Mouse (Mus musculus) forebrain, embryonic 11.5 days (tissue): ENCODE results near the gene Cyp3a11. TPM values are rescaled to one million over a fixed set of nuclear protein-coding genes. Genes with fewer than 3 reads are reported as not detected.
"Not testable (repeated sequence)": the region's sequence is repeated elsewhere in the genome, so short reads cannot be mapped to it uniquely, and the experiment has no call there.

Source experiments
- ATAC-seq: fragments of 200-750 bp; cut with Nextera tagmentation; replicated peaks from 2 replicates; pipeline ENCODE4 v1.8.0; 2017; ENCODE audit warnings: moderate TSS enrichment; ENCODE audit not compliant: low FRiP score
- DNase-seq: peaks from one replicate; pipeline ENCODE4 v3.0.0-alpha.2; 2017; ENCODE audit warnings: low spot score
- H3K27ac ChIP-seq: fragments of 300-500 bp; sonication (generic); 2 replicates; pipeline ENCODE4 v1.5.1; 2014; ENCODE audit warnings: low read depth, low read length
- H3K27me3 ChIP-seq: fragments of 300-500 bp; sonication (generic); 2 replicates; pipeline ENCODE4 v1.6.1; 2014; ENCODE audit warnings: mild to moderate bottlenecking, low read length, mixed read lengths; ENCODE audit not compliant: control insufficient read depth, insufficient read depth
- H3K36me3 ChIP-seq: fragments of 300-500 bp; sonication (generic); 2 replicates; pipeline ENCODE4 v1.6.1; 2014; ENCODE audit warnings: mild to moderate bottlenecking, low read length, moderate library complexity, mixed read lengths; ENCODE audit not compliant: control insufficient read depth, insufficient read depth
- H3K4me1 ChIP-seq: fragments of 300-500 bp; sonication (generic); replicated peaks from 2 replicates; pipeline ENCODE4 v1.6.1; 2014; ENCODE audit warnings: low read length, mixed read lengths; ENCODE audit not compliant: control insufficient read depth, insufficient read depth
- H3K4me2 ChIP-seq: fragments of 300-500 bp; sonication (generic); 2 replicates; pipeline ENCODE4 v1.6.1; 2014; ENCODE audit warnings: low read depth, mild to moderate bottlenecking, low read length, moderate library complexity, mixed read lengths; ENCODE audit not compliant: severe bottlenecking
- H3K4me3 ChIP-seq: fragments of 300-500 bp; sonication (generic); 2 replicates; pipeline ENCODE4 v1.5.1; 2014; ENCODE audit warnings: low read depth, low read length
- H3K9ac ChIP-seq: fragments of 300-500 bp; sonication (generic); 2 replicates; pipeline ENCODE4 v1.6.1; 2014; ENCODE audit warnings: low read length
- H3K9me3 ChIP-seq: fragments of 300-500 bp; sonication (generic); 2 replicates; pipeline ENCODE4 v1.6.1; 2016; ENCODE audit warnings: low read length, mixed read lengths; ENCODE audit not compliant: control insufficient read depth
- WGBS: fragments of 180-500 bp; shearing (Covaris S2); extraction: QIAGEN DNeasy Blood & Tissue Kit; methylation state at CpG from one replicate; pipeline ENCODE4 v1.1.7; 2014; 5-methylcytosine and 5-hydroxymethylcytosine counted together
- polyA plus RNA-seq: library from polyadenylated mRNA; unstranded; fragments of >200 nt; fragmentation: Nextera tagmentation; extraction: Ambion mirVana; gene quantifications from 2 replicates; pipeline ENCODE4 v1.2.1, GENCODE M21; 2014

Cyp3a11 gene
- not detected in 2 replicates for polyA plus RNA-seq

- H3K4me3 ChIP-seq: no peak within 1 kb of the TSS
- ATAC-seq: no peak
- H3K4me1 ChIP-seq: no peaks in the 10 kb centered on the region
- H3K9me3 ChIP-seq: peaks cover 22% of the 10 kb centered on the region; the same call in 1 of the 2 replicates
- H3K36me3 ChIP-seq: no peaks in the 10 kb centered on the region
- DNase-seq: no peak
- no peak within 1 kb of the TSS for H3K9ac ChIP-seq
- no peak within 1 kb of the TSS for H3K4me2 ChIP-seq
- no peaks in the 10 kb centered on the region for H3K27me3 ChIP-seq
- WGBS: 86% methylated on average over 3 of the region's 3 CpGs
- no peak within 1 kb of the TSS for H3K27ac ChIP-seq
Measured at GRCm38 (mm10) chr5:145879688-145880087, at the start of gene Cyp3a11. Gene Cyp3a11, minus strand, starts transcription at chr5:145879964.

- H3K27ac ChIP-seq: no peak overlapping the region
- H3K27me3 ChIP-seq: no peaks in the 10 kb centered on the region
- no peaks in the 10 kb centered on the region for H3K4me1 ChIP-seq
- no peaks in the 10 kb centered on the region for H3K36me3 ChIP-seq
- no peak overlapping the region for H3K4me2 ChIP-seq
- ATAC-seq (no peak), DNase-seq (no peak)
- H3K4me3 ChIP-seq: no peak overlapping the region
- peaks cover 5% of the 10 kb centered on the region; the same call in 1 of the 2 replicates for H3K9me3 ChIP-seq
- H3K9ac ChIP-seq: no peak overlapping the region
Measured at GRCm38 (mm10) chr5:145912912-145913311, 33.1 kb upstream of the Cyp3a11 start.

GRCm38 (mm10) chr5:145911781-145912180, 32.0 kb upstream of the Cyp3a11 start:
- no peak for ATAC-seq
- Histone ChIP-seq H3K4me3 (no peak overlapping the region), H3K36me3 (no peaks in the 10 kb centered on the region), H3K27ac (no peak overlapping the region), H3K4me2 (no peak overlapping the region), H3K9me3 (peaks cover 6% of the 10 kb centered on the region; the same call in 1 of the 2 replicates), H3K27me3 (no peaks in the 10 kb centered on the region), H3K4me1 (no peaks in the 10 kb centered on the region), H3K9ac (no peak overlapping the region)
- no peak for DNase-seq

GRCm38 (mm10) chr5:145906937-145907336, 27.2 kb upstream of the Cyp3a11 start:
- not testable (repeated sequence) for ATAC-seq, H3K9ac ChIP-seq, DNase-seq, H3K4me2 ChIP-seq, H3K4me3 ChIP-seq, H3K27ac ChIP-seq, H3K27me3 ChIP-seq, H3K36me3 ChIP-seq, H3K4me1 ChIP-seq, H3K9me3 ChIP-seq
- 83% methylated on average over 2 of the region's 2 CpGs for WGBS

GRCm38 (mm10) chr5:145904535-145904934, 24.8 kb upstream of the Cyp3a11 start:
- 89% methylated on average over 1 of the region's 1 CpGs for WGBS
- H3K9me3 ChIP-seq: peaks cover 11% of the 10 kb centered on the region; the same call in 1 of the 2 replicates
- no peaks in the 10 kb centered on the region for H3K27me3 ChIP-seq
- ATAC-seq (no peak), DNase-seq (no peak)
- H3K4me3 ChIP-seq: no peak overlapping the region
- H3K4me2 ChIP-seq: no peak overlapping the region
- no peak overlapping the region for H3K9ac ChIP-seq
- H3K4me1 ChIP-seq: no peaks in the 10 kb centered on the region
- H3K36me3 ChIP-seq: no peaks in the 10 kb centered on the region
- no peak overlapping the region for H3K27ac ChIP-seq

GRCm38 (mm10) chr5:145903349-145903748, 23.6 kb upstream of the Cyp3a11 start:
- Histone ChIP-seq H3K4me3 (no peak overlapping the region), H3K9ac (no peak overlapping the region), H3K27me3 (no peaks in the 10 kb centered on the region), H3K4me2 (no peak overlapping the region), H3K27ac (no peak overlapping the region), H3K4me1 (no peaks in the 10 kb centered on the region), H3K36me3 (no peaks in the 10 kb centered on the region), H3K9me3 (peaks cover 11% of the 10 kb centered on the region; the same call in 1 of the 2 replicates)
- ATAC-seq (no peak), DNase-seq (no peak)
- 94% methylated on average over 1 of the region's 1 CpGs for WGBS

GRCm38 (mm10) chr5:145900436-145900990, 20.7 kb upstream of the Cyp3a11 start:
- Histone ChIP-seq H3K9ac (no peak overlapping the region), H3K4me3 (no peak overlapping the region), H3K4me1 (no peaks in the 10 kb centered on the region), H3K4me2 (no peak overlapping the region), H3K9me3 (peaks cover 12% of the 10 kb centered on the region; the same call in 1 of the 2 replicates), H3K27ac (no peak overlapping the region), H3K27me3 (no peaks in the 10 kb centered on the region), H3K36me3 (no peaks in the 10 kb centered on the region)
- no peak for ATAC-seq
- 67% methylated on average over 2 of the region's 2 CpGs for WGBS
- no peak for DNase-seq

GRCm38 (mm10) chr5:145897271-145897670, 17.5 kb upstream of the Cyp3a11 start:
- no peak for ATAC-seq
- H3K9me3 ChIP-seq: peaks cover 6% of the 10 kb centered on the region; the same call in 1 of the 2 replicates

GRCm38 (mm10) chr5:145881207-145881606, 1.4 kb upstream of the Cyp3a11 start:
- no peaks in the 10 kb centered on the region for H3K4me1 ChIP-seq
- H3K27me3 ChIP-seq: no peaks in the 10 kb centered on the region
- H3K9me3 ChIP-seq: peaks cover 24% of the 10 kb centered on the region; the same call in 1 of the 2 replicates
- H3K36me3 ChIP-seq: no peaks in the 10 kb centered on the region
- no peak for ATAC-seq
- DNase-seq: no peak
- H3K4me3 ChIP-seq: no peak overlapping the region
- no peak overlapping the region for H3K4me2 ChIP-seq
- no peak overlapping the region for H3K9ac ChIP-seq
- no peak overlapping the region for H3K27ac ChIP-seq

More at GRCm38 (mm10) chr5:145897271-145897670, 17.5 kb upstream of the Cyp3a11 start:
- 82% methylated on average over 1 of the region's 1 CpGs for WGBS
- H3K27me3 ChIP-seq: no peaks in the 10 kb centered on the region
- no peak overlapping the region for H3K4me3 ChIP-seq
- H3K36me3 ChIP-seq: no peaks in the 10 kb centered on the region
- no peak overlapping the region for H3K9ac ChIP-seq
- no peak overlapping the region for H3K4me2 ChIP-seq
- no peak overlapping the region for H3K27ac ChIP-seq
- no peak for DNase-seq
- no peaks in the 10 kb centered on the region for H3K4me1 ChIP-seq
